Mouse (Mus musculus): ENCODE data around the gene Fam84b. TPM values are rescaled to one million over a fixed set of nuclear protein-coding genes. Genes with fewer than 3 reads are reported as not detected.

The Fam84b gene
- total RNA-seq, 1 experiment from 2014 or later, result 16.7 TPM

GRCm38 (mm10) chr15:60833476-60834218 lies 19.9 kb downstream of the Fam84b start:
- DNase-seq, result no peak

- no peak for DNase-seq
Measured at GRCm38 (mm10) chr15:60832586-60832985, 21.0 kb downstream of the Fam84b start.

GRCm38 (mm10) chr15:60826226-60826625 lies 27.4 kb downstream of the Fam84b start:
- DNase-seq, result no peak

DNA sequence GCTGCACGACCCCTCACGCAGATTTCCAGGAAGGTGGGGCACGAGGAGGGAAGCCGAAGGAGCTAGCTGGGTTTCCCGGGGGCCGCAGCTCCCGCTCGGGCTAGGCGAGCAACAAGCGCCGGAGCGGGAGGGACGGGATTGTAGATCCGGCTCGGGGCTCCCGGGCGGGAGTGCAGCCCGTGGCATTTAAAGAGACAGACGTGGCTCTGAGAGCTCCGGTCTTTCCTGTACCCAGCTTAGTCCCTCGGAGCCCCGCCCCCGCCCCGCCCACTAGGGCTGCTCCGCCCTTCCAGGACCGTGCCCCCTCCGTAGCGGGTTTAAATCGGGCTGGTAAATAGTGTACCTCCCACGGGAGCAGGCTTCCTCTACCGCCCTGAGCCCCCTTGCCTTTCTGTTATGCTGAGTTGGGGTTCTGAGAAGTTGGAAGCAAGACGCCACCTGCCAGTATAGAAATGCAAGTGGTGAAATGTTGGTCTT lies 28.8 kb downstream of the Fam84b start:
- peak; percentile 97 for DNase-seq

DNA sequence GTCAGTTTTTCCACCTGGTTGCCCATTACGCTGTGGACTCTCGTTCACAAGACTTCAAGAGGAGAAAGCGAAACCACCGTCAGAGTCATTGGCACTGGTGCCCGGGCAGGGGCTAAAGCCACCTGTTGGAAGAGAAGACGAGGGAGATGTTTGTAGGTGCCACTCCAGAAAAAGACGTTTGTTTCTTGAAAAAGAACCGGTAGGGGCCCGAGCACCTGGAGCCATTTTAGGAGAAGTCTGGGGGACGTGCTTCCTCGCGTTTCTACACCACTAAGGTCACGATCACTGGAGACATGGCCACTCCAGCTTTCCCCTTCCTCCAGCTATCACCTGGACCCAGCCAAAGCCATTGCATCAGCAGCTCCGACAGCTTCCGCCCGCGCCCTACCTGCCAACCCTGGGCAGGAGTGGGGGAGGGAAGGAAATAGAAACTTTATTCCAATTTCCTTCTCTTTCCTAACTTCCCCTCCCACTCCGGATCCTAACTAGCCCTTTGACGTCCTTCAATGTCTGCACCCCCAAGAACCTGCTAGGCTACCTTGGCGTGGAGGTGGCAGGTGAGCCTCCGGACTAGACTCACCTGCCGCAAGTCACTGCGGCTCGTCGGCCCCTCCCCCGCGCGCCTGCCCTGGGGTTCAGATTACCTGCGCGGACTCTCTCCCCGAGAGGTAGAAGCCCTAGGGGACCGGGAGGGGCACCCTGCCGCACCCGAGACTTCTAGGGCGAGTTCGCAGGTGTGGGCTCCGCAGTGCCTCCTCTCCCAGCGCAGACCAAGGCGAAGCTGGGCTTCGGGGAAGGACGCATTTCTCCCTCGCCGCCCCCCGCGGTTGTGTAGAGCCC lies 29.5 kb downstream of the Fam84b start:
- DNase-seq, result peak; percentile 40

DNA sequence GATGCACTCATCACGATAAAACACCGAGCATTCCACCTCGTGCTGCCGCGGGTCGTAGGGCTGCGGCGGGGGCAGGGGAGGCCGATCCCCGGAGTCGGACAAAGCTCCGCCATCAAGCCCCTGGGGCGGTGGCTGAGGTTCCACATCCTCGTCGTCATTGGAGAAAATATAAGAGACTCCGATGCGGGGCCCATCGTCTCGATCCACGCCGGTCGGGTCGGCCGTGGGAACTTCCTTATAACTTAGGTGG lies 30.0 kb downstream of the Fam84b start:
- DNase-seq, result peak; percentile 54

GRCm38 (mm10) chr15:60822803-60823619 lies 30.6 kb downstream of the Fam84b start:
- peak; percentile 84 for DNase-seq

DNA sequence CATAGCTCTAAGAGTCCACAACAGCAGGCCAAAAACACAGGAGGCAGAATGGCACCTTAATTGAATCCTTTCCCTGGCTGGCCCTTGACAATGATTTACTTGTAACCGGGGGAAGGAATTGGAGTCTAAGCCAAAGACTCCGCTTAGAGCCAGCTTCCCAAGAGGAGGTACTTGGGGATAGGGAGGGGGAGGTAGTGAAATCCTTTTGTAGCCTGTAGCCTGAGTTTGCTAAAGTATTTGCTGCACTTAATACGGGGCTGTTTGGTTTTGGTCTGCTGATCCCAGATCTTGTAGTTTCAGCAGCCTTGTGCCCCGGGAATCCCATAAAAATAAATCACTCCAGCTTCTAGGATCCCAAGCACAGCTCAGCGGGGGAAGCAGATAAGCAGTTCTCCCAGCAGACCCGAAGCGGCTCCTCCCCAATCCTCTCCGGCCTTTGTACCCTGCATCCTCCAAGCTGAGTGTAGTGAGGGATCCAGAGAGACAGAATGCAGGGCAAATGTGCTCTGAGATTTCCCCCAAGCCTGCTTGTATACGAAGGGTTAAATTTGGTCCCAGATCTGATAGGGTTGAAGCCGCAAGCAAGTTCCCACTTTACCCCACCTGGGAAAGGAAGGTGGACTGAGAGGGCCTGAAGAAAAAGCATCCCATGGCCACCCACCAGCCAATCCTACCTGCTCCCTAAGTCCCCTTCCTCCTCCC lies 31.3 kb downstream of the Fam84b start:
- DNase-seq, result peak; percentile 43

GRCm38 (mm10) chr15:60818500-60818899 lies 35.1 kb downstream of the Fam84b start:
- no peak for DNase-seq

DNA sequence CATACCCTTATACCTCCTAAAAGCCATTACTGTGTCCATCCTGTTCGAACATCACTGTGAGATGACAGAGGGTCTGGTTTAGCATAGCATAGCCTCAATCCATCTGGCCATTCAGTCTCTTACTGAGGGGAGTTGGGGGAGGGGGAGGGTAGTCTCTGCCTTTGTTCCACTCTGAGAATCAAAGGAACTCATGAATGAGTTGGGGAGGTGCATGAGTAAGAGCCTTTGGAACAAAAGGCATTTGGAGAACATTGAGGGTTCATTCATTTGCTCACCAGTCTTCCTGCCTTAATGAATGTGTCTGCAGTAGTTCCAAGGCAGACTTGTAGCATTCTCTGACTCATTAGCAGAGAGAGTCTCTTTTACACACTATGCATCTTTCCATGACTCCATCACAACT lies 37.1 kb downstream of the Fam84b start:
- no peak for DNase-seq

DNA sequence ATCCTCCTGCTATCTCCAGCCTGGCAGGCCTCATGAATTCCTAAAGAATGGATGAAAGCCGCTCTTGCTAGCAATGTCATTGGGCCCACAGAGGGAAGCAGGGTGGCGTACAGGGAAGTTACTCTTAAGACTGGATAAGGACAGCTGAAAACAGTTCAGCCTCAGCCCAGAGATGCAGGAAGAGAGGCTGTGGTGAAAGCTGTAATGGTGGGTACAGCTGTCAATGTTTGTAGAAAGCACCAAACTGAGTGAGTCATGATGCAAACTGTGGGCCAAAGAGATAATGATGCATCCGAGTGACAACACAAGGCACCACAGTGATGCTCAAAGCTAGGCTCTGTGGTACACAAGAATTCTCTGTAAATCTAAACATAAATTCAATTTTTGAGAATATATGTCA lies 39.0 kb downstream of the Fam84b start:
- DNase-seq, result no peak

DNA sequence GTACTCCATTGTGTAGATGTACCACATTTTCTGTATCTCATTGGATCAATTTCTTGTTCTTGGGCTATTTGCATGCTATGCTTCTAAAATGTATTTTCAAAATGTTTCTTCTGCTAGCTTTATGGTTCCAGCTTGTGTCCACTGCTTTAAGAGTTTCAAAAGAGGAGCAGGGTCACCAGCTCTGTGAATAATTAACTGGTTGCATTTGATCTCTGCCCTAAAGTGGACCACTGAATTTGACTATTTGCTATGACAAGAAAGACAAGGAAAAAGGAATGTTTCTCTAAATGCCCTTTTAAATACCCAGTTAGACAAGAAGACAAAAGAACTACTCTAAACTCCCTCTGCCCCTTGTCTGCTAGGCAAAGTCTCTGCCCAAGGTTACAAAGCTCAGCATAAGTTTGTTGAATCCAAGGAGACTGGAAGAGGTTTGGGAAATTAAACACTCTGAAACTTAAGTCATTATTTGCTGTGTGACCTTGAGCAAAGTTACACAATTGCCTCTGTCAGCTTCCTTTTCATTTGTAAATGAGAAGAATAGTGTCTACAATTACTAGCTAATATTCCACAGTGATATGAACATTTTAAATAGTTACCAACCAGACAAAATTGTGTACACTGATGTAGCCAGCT lies 60.4 kb downstream of the Fam84b start:
- DNase-seq, result no peak

- no peak for DNase-seq
Measured at GRCm38 (mm10) chr15:60789084-60789483, 64.5 kb downstream of the Fam84b start.

DNA sequence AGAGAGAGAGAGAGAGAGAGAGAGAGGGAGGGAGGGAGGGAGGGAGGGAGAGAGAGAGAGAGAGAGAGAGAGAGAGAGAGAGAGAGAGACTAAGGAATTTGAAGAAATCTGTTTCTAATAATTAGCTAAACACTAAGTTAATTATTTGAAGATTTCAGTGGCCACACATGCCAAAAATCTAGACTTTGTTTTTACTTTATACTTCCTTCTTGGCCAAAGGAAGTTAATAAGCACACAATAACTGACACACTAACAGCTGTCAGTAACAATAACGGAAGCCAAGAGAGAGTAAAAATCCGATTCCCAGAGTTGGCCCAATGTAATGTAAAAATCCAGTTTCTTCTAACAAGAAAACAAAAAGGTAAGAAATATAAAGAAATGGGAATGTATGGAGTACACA lies 69.8 kb downstream of the Fam84b start:
- no peak for DNase-seq

GRCm38 (mm10) chr15:60779531-60779973 lies 74.0 kb downstream of the Fam84b start:
- DNase-seq, result no peak

- peak; percentile 9 for DNase-seq
Measured at GRCm38 (mm10) chr15:60779063-60779462, 74.5 kb downstream of the Fam84b start.

Other genes with a start within 250 kb of the Fam84b start
- gene A1bg, start 69.2 kb upstream of the Fam84b start, total RNA-seq (2021), result 0.48 TPM in 1 of 2 replicates, not detected in the other